Mouse (Mus musculus) MEL (cell line): ENCODE measurements around the gene Irf2bp1. TPM values are rescaled to one million over a fixed set of nuclear protein-coding genes. Genes with fewer than 3 reads are reported as not detected.

ENCODE experiments used
- DNase-seq: peaks from one replicate; pipeline ENCODE4 v3.0.0; 2011; ENCODE audit warnings: low read depth, low spot score
- H3K27ac ChIP-seq: 2 replicates; pipeline ENCODE4 v1.5.1; 2012; ENCODE audit warnings: low read depth, mild to moderate bottlenecking, control low read depth, low read length, moderate library complexity; ENCODE audit not compliant: control insufficient read depth
- H3K27me3 ChIP-seq, 2 experiments: fragments of 150-350 bp in 1 of 2; sonication (generic) in 1 of 2; 2 replicates each; pipeline ENCODE4 v1.6.1; 2012; ENCODE audit warnings: low read length in 2 of 2, mild to moderate bottlenecking in 2 of 2, improper control_type of control experiment in 1 of 2, moderate library complexity in 1 of 2; ENCODE audit not compliant: insufficient read depth in 2 of 2, control insufficient read depth in 1 of 2
- H3K36me3 ChIP-seq, 2 experiments: 2 replicates each; pipeline ENCODE4 v1.6.1; 2012 to 2014; ENCODE audit warnings: low read length in 2 of 2, improper control_type of control experiment in 1 of 2, inconsistent platforms in 1 of 2, mild to moderate bottlenecking in 1 of 2; ENCODE audit not compliant: insufficient read depth in 2 of 2, control insufficient read depth in 1 of 2
- H3K4me1 ChIP-seq, 2 experiments: fragments of 150-350 bp in 1 of 2; sonication (generic) in 1 of 2; 2 replicates each; pipeline ENCODE4 v1.6.1; 2012; ENCODE audit warnings: low read length in 2 of 2, improper control_type of control experiment in 1 of 2, mild to moderate bottlenecking in 1 of 2; ENCODE audit not compliant: insufficient read depth in 2 of 2, control insufficient read depth in 1 of 2
- H3K4me3 ChIP-seq, 2 experiments: fragments of 150-350 bp in 1 of 2; sonication (generic) in 1 of 2; 2 replicates each; pipeline ENCODE4 v1.5.1; 2012; ENCODE audit warnings: low read depth in 2 of 2, low read length in 2 of 2, mild to moderate bottlenecking in 2 of 2, moderate library complexity in 2 of 2, control low read depth in 1 of 2, improper control_type of control experiment in 1 of 2; ENCODE audit not compliant: control insufficient read depth in 1 of 2, insufficient read depth in 1 of 2
- H3K79me2 ChIP-seq: 2 replicates; pipeline ENCODE4 v1.6.1; 2012; ENCODE audit warnings: mild to moderate bottlenecking, low read length, moderate library complexity; ENCODE audit not compliant: control insufficient read depth, poor library complexity, insufficient read depth
- H3K9ac ChIP-seq: 2 replicates; pipeline ENCODE4 v1.6.1; 2012; ENCODE audit warnings: low read depth, mild to moderate bottlenecking, control low read depth, low read length, moderate library complexity; ENCODE audit not compliant: control insufficient read depth, poor library complexity, severe bottlenecking
- H3K9me3 ChIP-seq: fragments of 150-350 bp; sonication (generic); replicated peaks from 2 replicates; pipeline ENCODE4 v1.6.1; 2012; ENCODE audit warnings: mild to moderate bottlenecking, low read length, improper control_type of control experiment, moderate library complexity; ENCODE audit not compliant: insufficient read depth
- CHD1 ChIP-seq: IDR thresholded peaks from 2 replicates; pipeline ENCODE4 v1.6.1; 2012; ENCODE audit warnings: low read depth, mild to moderate bottlenecking, inconsistent platforms, low read length, improper control_type of control experiment
- EP300 ChIP-seq, 2 experiments: IDR thresholded peaks; 2 replicates each; pipeline ENCODE4 v1.6.1; 2011; ENCODE audit warnings: improper control_type of control experiment in 2 of 2, low read length in 2 of 2, low read depth in 1 of 2, mild to moderate bottlenecking in 1 of 2
- HCFC1 ChIP-seq: IDR thresholded peaks from 2 replicates; pipeline ENCODE4 v1.6.1; 2012; ENCODE audit warnings: low read depth, mild to moderate bottlenecking, inconsistent platforms, low read length, improper control_type of control experiment, moderate library complexity
- MXI1 ChIP-seq: IDR thresholded peaks from 2 replicates; pipeline ENCODE4 v1.6.1; 2011; ENCODE audit warnings: mild to moderate bottlenecking, low read depth, low read length, improper control_type of control experiment
- MYC ChIP-seq: IDR thresholded peaks from 2 replicates; pipeline ENCODE4 v1.6.1; 2011; ENCODE audit warnings: low read depth, mild to moderate bottlenecking, low read length, improper control_type of control experiment, moderate library complexity
- RCOR1 ChIP-seq: IDR thresholded peaks from 2 replicates; pipeline ENCODE4 v1.6.1; 2012; ENCODE audit warnings: low read depth, mild to moderate bottlenecking, inconsistent platforms, low read length, improper control_type of control experiment
- ZNF384 ChIP-seq: IDR thresholded peaks from 2 replicates; pipeline ENCODE4 v1.6.1; 2012; ENCODE audit warnings: low read depth, mild to moderate bottlenecking, inconsistent platforms, low read length, improper control_type of control experiment
- polyA plus RNA-seq, 2 experiments: library from polyadenylated mRNA; stranded (reverse) in 1 of 2; unstranded in 1 of 2; fragments of >175 nt in 1 of 2; fragments of >200 nt in 1 of 2; gene quantifications; 2 replicates each; pipeline versions ENCODE4 v1.2.1 to v1.2.4; 2012; ENCODE audit warnings: low replicate concordance in 2 of 2, low read depth in 1 of 2; ENCODE audit not compliant: insufficient read length in 2 of 2, insufficient read depth in 1 of 2, missing spikeins in 1 of 2
- total RNA-seq: library from RNA; depleted of rRNA; stranded (reverse); fragments of 300-350 nt; gene quantifications from 2 replicates; pipeline ENCODE4 v1.2.3, GENCODE M21; 2012

Irf2bp1 gene
- total and polyA plus RNA-seq, 3 experiments = 33.1 to 41.1 TPM; not detected in 1

GRCm38 (mm10) chr7:18958384-18958766, 45.5 kb upstream of the Irf2bp1 start:
- peaks cover 0 to 1% of the 10 kb centered on the region in 2 experiments; a peak in 1 of 4 replicates for H3K27me3 ChIP-seq
- H3K4me1 ChIP-seq = peaks cover 0 to 12% of the 10 kb centered on the region in 2 experiments; a peak in 2 of 4 replicates
- H3K79me2 ChIP-seq = peaks cover 1% of the 10 kb centered on the region; the same call in 1 of the 2 replicates
- no peaks in the 10 kb centered on the region for H3K9me3 ChIP-seq
- peak overlapping the region; percentile 75 for H3K9ac ChIP-seq
- TF ChIP-seq CHD1 (no peak), RCOR1 (no peak)
- DNase-seq = peak; percentile 57
- H3K36me3 ChIP-seq = peaks cover 0 to 2% of the 10 kb centered on the region in 2 experiments; a peak in 1 of 4 replicates
- no peak overlapping the region for H3K27ac ChIP-seq
- peak overlapping the region; percentile 51 to 87 for H3K4me3 ChIP-seq

GRCm38 (mm10) chr7:18959446-18959845, 44.4 kb upstream of the Irf2bp1 start:
- Histone ChIP-seq H3K79me2 (peaks cover 1% of the 10 kb centered on the region; the same call in 1 of the 2 replicates), H3K9me3 (no peaks in the 10 kb centered on the region), H3K27ac (no peak overlapping the region), H3K4me3 (no peak overlapping the region), H3K36me3 (peaks cover 0 to 2% of the 10 kb centered on the region in 2 experiments; a peak in 1 of 4 replicates), H3K27me3 (peaks cover 0 to 4% of the 10 kb centered on the region in 2 experiments; a peak in 3 of 4 replicates), H3K9ac (no peak overlapping the region), H3K4me1 (peaks cover 0 to 17% of the 10 kb centered on the region in 2 experiments; a peak in 2 of 4 replicates)
- TF ChIP-seq MYC (no peak), HCFC1 (peak; percentile 44; the same call in 1 of the 2 replicates)
- DNase-seq = no peak

DNA sequence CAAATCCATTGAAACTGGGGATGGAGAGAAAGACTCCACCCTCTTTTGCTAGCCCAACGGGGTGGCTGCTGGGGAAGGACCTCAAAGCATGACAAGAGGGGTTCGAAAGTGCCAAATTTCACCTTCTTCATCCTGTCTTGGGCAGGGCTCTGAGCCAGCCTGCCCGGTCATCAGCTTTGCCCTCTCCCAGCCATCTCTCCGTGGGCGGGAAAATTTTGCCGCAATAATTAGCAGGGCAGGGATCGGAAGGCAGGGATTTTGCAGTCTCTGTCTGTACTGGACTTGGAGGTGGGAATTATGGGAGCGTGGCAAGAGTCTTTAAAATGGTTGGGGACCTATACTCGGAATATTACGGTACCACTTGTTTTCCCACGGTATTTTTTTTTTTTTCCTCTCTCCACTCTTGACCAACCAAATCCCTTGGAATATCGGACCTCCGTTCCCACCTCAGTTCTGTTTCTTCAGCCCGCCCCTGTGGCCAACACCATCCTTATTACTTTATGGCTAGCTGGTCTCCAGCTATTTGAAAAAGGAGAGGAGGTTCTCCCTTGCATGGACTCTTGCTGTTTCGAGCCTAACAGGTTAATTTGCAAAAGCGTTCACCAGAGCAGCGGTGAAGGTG, 41.6 kb upstream of the Irf2bp1 start:
- Histone ChIP-seq H3K9ac (no peak overlapping the region), H3K27ac (no peak overlapping the region), H3K27me3 (peaks cover 8 to 10% of the 10 kb centered on the region in 2 experiments), H3K4me1 (peaks cover 0 to 8% of the 10 kb centered on the region in 2 experiments; a peak in 1 of 4 replicates), H3K9me3 (no peaks in the 10 kb centered on the region), H3K36me3 (no peaks in the 10 kb centered on the region), H3K4me3 (no peak overlapping the region), H3K79me2 (peaks cover 1% of the 10 kb centered on the region; the same call in 1 of the 2 replicates)
- DNase-seq = no peak
- TF ChIP-seq MXI1 = peak; percentile 51; the same call in 1 of the 2 replicates
- TF ChIP-seq EP300 (IDR thresholded peaks at IDR 0.05; ENCODE audit: low read depth in 1 of 2, low read length in 2 of 2) = no peak
- peak; percentile 65 for TF ChIP-seq ZNF384
